In the genomic region with DNA sequence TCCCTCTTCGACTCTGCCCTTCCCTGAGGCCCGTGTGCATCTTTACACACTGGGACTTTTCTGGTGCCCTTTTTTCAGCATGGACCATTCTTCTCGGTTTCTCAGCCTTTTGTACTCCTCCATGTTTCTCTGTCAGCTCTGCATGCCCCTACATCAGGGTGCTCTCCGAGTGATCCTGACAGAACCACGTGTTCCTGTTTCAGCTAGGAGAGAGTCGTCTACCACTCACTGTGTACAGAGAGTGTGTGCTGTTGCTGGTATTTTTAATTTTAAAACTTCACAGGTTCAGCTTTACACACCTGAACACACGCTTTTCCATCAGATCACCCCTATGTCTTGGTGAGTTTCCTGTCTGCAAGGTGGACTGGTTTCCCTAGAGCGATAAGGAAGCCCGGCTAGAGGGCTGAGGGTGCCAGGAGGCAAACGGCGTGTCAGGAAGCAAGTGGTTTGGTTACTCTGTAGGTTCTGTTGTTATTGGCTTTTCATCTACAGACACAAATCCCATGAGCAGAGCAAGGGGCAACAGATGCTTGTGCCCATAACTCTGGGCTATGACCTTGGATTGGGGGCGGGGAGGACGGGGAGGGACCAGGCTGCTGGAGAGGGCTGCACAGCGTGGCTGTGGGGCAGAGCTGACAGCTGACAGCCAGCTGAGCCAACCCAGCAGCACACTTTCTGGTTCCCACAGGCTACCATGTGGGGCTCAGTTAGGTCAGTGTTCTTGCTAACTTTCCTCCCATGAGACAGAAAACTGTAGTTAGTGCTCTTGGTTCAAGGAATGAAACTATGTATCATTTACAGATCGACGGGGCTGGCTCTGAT, we compare ENCODE assay signal across 8 mouse cellular contexts. TPM values are rescaled to one million over a fixed set of nuclear protein-coding genes. Genes with fewer than 3 reads are reported as not detected.
DNase-seq lines count a peak whose midpoint lies in the region; ATAC-seq lines count a peak whose summit lies in the region.

No protein-coding gene starts in this region.

- 50% methylated on average over 16 of the region's 16 CpGs for WGBS in embryonic facial prominence, embryonic 14.5 days
- WGBS in hindbrain, embryonic 13.5 days: 46% methylated on average over 16 of the region's 16 CpGs
- WGBS in neural tube, embryonic 13.5 days: 42% methylated on average over 16 of the region's 16 CpGs
- WGBS in midbrain, embryonic 15.5 days: 57% methylated on average over 16 of the region's 16 CpGs

- H3K27me3 ChIP-seq in embryonic facial prominence, embryonic 14.5 days (replicated peaks; ENCODE audit: control insufficient read depth, insufficient read depth, low read length): no peaks in the 10 kb centered on the region; the same call in 1 of the 2 replicates
- H3K27me3 ChIP-seq in hindbrain, embryonic 13.5 days: no peaks in the 10 kb centered on the region
- no peaks in the 10 kb centered on the region for H3K27me3 ChIP-seq in neural tube, embryonic 13.5 days
- no peaks in the 10 kb centered on the region for H3K27me3 ChIP-seq in midbrain, embryonic 15.5 days (replicated peaks)

- H3K27ac ChIP-seq in embryonic facial prominence, embryonic 14.5 days (replicated peaks; ENCODE audit: low read depth, low read length): no peak overlapping the region
- H3K27ac ChIP-seq in hindbrain, embryonic 13.5 days: peak overlapping the region; percentile 66
- H3K27ac ChIP-seq in neural tube, embryonic 13.5 days (replicated peaks): peak overlapping the region; percentile 34
- no peak overlapping the region for H3K27ac ChIP-seq in midbrain, embryonic 15.5 days

- H3K36me3 ChIP-seq in embryonic facial prominence, embryonic 14.5 days (ENCODE audit: control insufficient read depth, insufficient read depth, low read length): no peaks in the 10 kb centered on the region
- no peaks in the 10 kb centered on the region for H3K36me3 ChIP-seq in hindbrain, embryonic 13.5 days
- H3K36me3 ChIP-seq in neural tube, embryonic 13.5 days: no peaks in the 10 kb centered on the region
- H3K36me3 ChIP-seq in midbrain, embryonic 15.5 days (replicated peaks): no peaks in the 10 kb centered on the region

- DNase-seq in kidney, postnatal 10 days: peak; percentile 13
- no peak for DNase-seq in kidney, adult 11 months
- peak; percentile 57 for DNase-seq in embryonic facial prominence, embryonic 14.5 days (ENCODE audit: low spot score)
- no peak for DNase-seq in kidney, postnatal 25 days
- DNase-seq in layer of hippocampus, postnatal 14 days (ENCODE audit: low spot score in 2 of 2): no peak

- H3K4me3 ChIP-seq in embryonic facial prominence, embryonic 14.5 days (ENCODE audit: low read depth, low read length): no peak overlapping the region
- no peak overlapping the region for H3K4me3 ChIP-seq in hindbrain, embryonic 13.5 days
- no peak overlapping the region for H3K4me3 ChIP-seq in neural tube, embryonic 13.5 days
- H3K4me3 ChIP-seq in midbrain, embryonic 15.5 days: no peak overlapping the region

- 0 out of 2 replicates have a peak overlapping the region, but pooled peaks have one; percentile 4 for H3K4me2 ChIP-seq in embryonic facial prominence, embryonic 14.5 days (ENCODE audit: low read depth, low read length)
- peak overlapping the region; percentile 27 for H3K4me2 ChIP-seq in hindbrain, embryonic 13.5 days
- peak overlapping the region; percentile 30 for H3K4me2 ChIP-seq in neural tube, embryonic 13.5 days
- no peak overlapping the region for H3K4me2 ChIP-seq in midbrain, embryonic 15.5 days

- no peaks in the 10 kb centered on the region for H3K9me3 ChIP-seq in embryonic facial prominence, embryonic 14.5 days (ENCODE audit: control insufficient read depth, low read length)
- H3K9me3 ChIP-seq in hindbrain, embryonic 13.5 days: no peaks in the 10 kb centered on the region
- H3K9me3 ChIP-seq in neural tube, embryonic 13.5 days: no peaks in the 10 kb centered on the region
- H3K9me3 ChIP-seq in midbrain, embryonic 15.5 days: no peaks in the 10 kb centered on the region

- no peak overlapping the region for H3K9ac ChIP-seq in embryonic facial prominence, embryonic 14.5 days (ENCODE audit: low read depth, low read length)
- peak overlapping the region; percentile 24; the same call in 1 of the 2 replicates for H3K9ac ChIP-seq in hindbrain, embryonic 13.5 days
- no peak overlapping the region for H3K9ac ChIP-seq in neural tube, embryonic 13.5 days
- no peak overlapping the region for H3K9ac ChIP-seq in midbrain, embryonic 15.5 days

- ATAC-seq in embryonic facial prominence, embryonic 14.5 days (ENCODE audit: low read depth): peak; percentile 42; the same call in 1 of the 2 replicates
- no peak for ATAC-seq in hindbrain, embryonic 13.5 days (ENCODE audit: low FRiP score)
- ATAC-seq in neural tube, embryonic 13.5 days (ENCODE audit: low read depth): peak; percentile 44
- no peak for ATAC-seq in midbrain, embryonic 15.5 days (replicated peaks)

- peaks cover 12% of the 10 kb centered on the region; the same call in 1 of the 2 replicates for H3K4me1 ChIP-seq in embryonic facial prominence, embryonic 14.5 days (ENCODE audit: control insufficient read depth, insufficient read depth, low read length)
- H3K4me1 ChIP-seq in hindbrain, embryonic 13.5 days (replicated peaks): peaks cover 33% of the 10 kb centered on the region
- peaks cover 29% of the 10 kb centered on the region for H3K4me1 ChIP-seq in neural tube, embryonic 13.5 days (replicated peaks)
- peaks cover 22% of the 10 kb centered on the region for H3K4me1 ChIP-seq in midbrain, embryonic 15.5 days

RNA-seq across cellular contexts. Expression of a gene that starts 3.0 kb away (rescaled TPM):
- 13.9 and 15.1 TPM in 2 replicates for polyA plus RNA-seq in embryonic facial prominence, embryonic 14.5 days (2014; fragmentation: Nextera tagmentation; extraction: Ambion mirVana)
- 40.7 and 40.9 TPM in 2 replicates for polyA plus RNA-seq in hindbrain, embryonic 13.5 days (2015; fragmentation: Nextera tagmentation; extraction: Ambion mirVana)
- 38.8 and 41.9 TPM in 2 replicates for polyA plus RNA-seq in neural tube, embryonic 13.5 days (2015; fragmentation: Nextera tagmentation; extraction: Ambion mirVana)
- 47.4 and 58.5 TPM in 2 replicates for polyA plus RNA-seq in midbrain, embryonic 15.5 days (2015; fragmentation: Nextera tagmentation; extraction: Ambion mirVana)
- total RNA-seq in layer of hippocampus, postnatal 14 days (2021): 100 to 1,000 TPM; 228 to 239 TPM

Comparison
In these comparisons a context has a peak if more than half of its experiments do, and no peak if none do; other contexts are left out.
1. DNase-seq: peak in kidney, postnatal 10 days (single experiment) and embryonic facial prominence, embryonic 14.5 days (single experiment); none in kidney, adult 11 months (single experiment), kidney, postnatal 25 days (0 of 2) and layer of hippocampus, postnatal 14 days (0 of 2).
2. ATAC-seq: peak in embryonic facial prominence, embryonic 14.5 days (single experiment) and neural tube, embryonic 13.5 days (single experiment); none in hindbrain, embryonic 13.5 days (single experiment) and midbrain, embryonic 15.5 days (single experiment).
3. H3K27ac ChIP-seq: peak in hindbrain, embryonic 13.5 days (single experiment) and neural tube, embryonic 13.5 days (single experiment); none in embryonic facial prominence, embryonic 14.5 days (single experiment) and midbrain, embryonic 15.5 days (single experiment).